Mouse (Mus musculus): Measurements from ENCODE around the gene Frmd5. TPM values are rescaled to one million over a fixed set of nuclear protein-coding genes. Genes with fewer than 3 reads are reported as not detected.
"Not testable (repeated sequence)": the region's sequence is repeated elsewhere in the genome, so short reads cannot be mapped to it uniquely, and the experiment has no call there.

Frmd5 gene
- polyA plus RNA-seq, 1 experiment: 4.1 TPM

DNA sequence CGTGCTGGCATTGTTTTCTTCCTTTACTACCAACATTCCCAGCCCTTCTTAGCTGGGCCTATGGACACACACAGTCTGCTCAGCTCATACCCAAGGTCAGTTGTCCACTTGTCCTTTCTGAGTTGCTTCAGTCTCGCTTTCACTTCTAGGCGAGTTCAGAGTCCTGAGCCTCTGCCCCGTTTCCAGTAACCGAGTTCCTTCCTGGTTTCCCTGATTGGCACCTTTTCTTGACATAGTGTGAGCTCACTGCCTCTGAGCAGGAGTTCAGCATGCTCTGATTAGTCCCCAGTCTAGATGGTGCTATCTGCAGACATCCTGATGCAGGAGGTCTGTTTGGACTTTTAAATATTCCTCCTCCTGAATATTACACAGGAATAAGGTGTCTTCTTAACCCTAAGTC lies 17.8 kb upstream of the Frmd5 start:
- H3K4me1 ChIP-seq (ENCODE audit: control insufficient read depth, insufficient read depth, low read length): peaks cover 3% of the 10 kb centered on the region; the same call in 1 of the 2 replicates
- H3K4me3 ChIP-seq (ENCODE audit: insufficient read depth, low read length): no peak overlapping the region
- H3K27ac ChIP-seq (ENCODE audit: insufficient read depth, low read length): no peak overlapping the region
- TF ChIP-seq CTCF (IDR thresholded peaks at IDR 0.05; ENCODE audit: borderline replicate concordance, insufficient read depth, low read length) (no peak), POLR2A (IDR thresholded peaks at IDR 0.05; ENCODE audit: low read depth, low read length) (no peak)

GRCm38 (mm10) chr2:121821787-121822186 lies 14.9 kb upstream of the Frmd5 start:
- TF ChIP-seq POLR2A (IDR thresholded peaks at IDR 0.05; ENCODE audit: low read depth, low read length) (no peak), CTCF (IDR thresholded peaks at IDR 0.05; ENCODE audit: borderline replicate concordance, insufficient read depth, low read length) (no peak)
- H3K27ac ChIP-seq (ENCODE audit: insufficient read depth, low read length): no peak overlapping the region
- no peaks in the 10 kb centered on the region for H3K4me1 ChIP-seq (ENCODE audit: control insufficient read depth, insufficient read depth, low read length)
- H3K4me3 ChIP-seq (ENCODE audit: insufficient read depth, low read length): no peak overlapping the region

- not testable (repeated sequence) for H3K4me1 ChIP-seq (ENCODE audit: control insufficient read depth, insufficient read depth, low read length); H3K4me3 ChIP-seq (ENCODE audit: insufficient read depth, low read length); H3K27ac ChIP-seq (ENCODE audit: insufficient read depth, low read length)
Measured at GRCm38 (mm10) chr2:121810876-121811275, 4.0 kb upstream of the Frmd5 start.

DNA sequence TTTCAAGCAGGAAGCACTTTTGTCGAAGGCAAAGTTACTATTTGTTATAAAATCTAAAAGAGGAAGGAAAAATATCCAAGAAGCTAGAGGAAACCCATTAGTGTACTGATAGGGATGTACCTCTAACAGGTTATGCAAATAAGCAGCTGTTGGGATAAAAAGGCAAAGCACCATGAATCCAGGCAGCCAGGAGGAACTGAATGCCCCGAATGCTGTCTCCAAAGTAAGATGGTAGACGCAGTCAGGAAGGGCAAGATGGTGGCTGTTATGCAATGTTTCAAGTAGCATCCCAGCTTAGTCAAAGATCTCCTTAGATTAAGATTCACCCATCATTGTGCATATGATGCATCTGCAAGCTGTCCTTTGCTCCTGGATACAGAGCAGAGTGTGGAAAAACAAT lies 2.2 kb upstream of the Frmd5 start:
- TF ChIP-seq CTCF (IDR thresholded peaks at IDR 0.05; ENCODE audit: borderline replicate concordance, insufficient read depth, low read length) (no peak), POLR2A (IDR thresholded peaks at IDR 0.05; ENCODE audit: low read depth, low read length) (no peak)
- no peak overlapping the region for H3K27ac ChIP-seq (ENCODE audit: insufficient read depth, low read length)
- H3K4me3 ChIP-seq (ENCODE audit: insufficient read depth, low read length): no peak overlapping the region
- H3K4me1 ChIP-seq (ENCODE audit: control insufficient read depth, insufficient read depth, low read length): no peaks in the 10 kb centered on the region

DNA sequence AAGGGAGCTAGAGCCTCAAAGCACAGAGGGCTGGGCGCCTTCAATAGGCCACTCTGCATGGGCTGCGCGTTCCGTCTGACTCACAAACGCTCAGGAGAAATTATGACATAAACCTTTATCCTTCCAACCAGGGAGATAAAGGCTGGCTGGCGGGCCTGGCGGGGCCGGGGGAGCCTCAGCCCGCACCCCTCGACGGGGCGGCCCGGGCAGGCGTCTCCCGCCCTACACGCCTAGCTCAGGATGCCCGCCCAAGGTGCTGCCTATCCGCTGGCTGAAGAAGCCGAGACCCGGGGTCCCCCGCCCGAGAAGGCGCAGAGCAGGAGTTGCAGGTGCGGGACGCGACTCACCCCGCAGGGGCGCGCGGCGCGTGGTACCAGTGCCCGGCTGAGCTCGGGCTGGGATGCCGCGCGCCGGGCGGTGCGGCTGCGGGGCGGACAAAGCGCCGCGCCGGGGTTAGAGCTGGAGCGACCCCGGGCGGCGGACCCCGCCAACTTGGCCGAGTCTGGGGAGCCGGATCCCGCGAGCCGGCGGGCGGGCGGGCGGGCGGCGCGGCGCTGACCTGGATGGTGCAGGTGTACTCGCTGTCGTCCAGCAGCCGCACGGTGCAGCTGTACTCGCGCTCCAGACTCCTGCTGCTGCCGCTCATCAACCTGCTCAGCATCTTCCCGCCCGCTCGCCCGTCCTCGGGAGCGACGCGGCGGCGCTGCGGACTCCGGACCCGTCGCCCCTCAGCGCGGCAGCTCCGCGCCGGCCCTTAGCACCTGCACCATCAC lies 530 bp downstream of the Frmd5 start:
- Histone ChIP-seq H3K4me3 (ENCODE audit: insufficient read depth, low read length) (peak overlapping the region; percentile 49), H3K27ac (ENCODE audit: insufficient read depth, low read length) (no peak overlapping the region), H3K4me1 (ENCODE audit: control insufficient read depth, insufficient read depth, low read length) (no peaks in the 10 kb centered on the region)
- TF ChIP-seq CTCF (IDR thresholded peaks at IDR 0.05; ENCODE audit: borderline replicate concordance, insufficient read depth, low read length) (no peak), POLR2A (IDR thresholded peaks at IDR 0.05; ENCODE audit: low read depth, low read length) (no peak)

DNA sequence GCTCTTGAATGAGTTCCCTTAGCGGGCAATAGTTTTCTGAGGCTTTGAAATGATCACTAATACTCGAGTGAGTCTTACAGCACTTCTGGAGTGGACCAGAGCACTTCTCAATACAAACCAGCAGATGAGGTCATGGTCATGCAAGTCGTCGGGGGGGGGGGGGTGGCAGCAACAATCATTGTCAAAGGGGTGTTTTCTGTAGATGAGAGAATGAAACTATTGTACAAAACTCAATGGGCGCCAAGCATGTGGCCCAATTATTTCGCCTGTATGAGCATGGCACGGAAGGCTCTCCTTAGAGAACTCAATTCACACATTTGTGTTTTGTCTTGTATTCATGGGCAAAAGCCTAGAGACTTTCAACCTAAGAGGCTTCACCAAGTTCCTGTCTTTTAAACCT lies 7.8 kb downstream of the Frmd5 start:
- no peak overlapping the region for H3K4me3 ChIP-seq (ENCODE audit: insufficient read depth, low read length)
- TF ChIP-seq CTCF (IDR thresholded peaks at IDR 0.05; ENCODE audit: borderline replicate concordance, insufficient read depth, low read length) (no peak), POLR2A (IDR thresholded peaks at IDR 0.05; ENCODE audit: low read depth, low read length) (no peak)
- no peak overlapping the region for H3K27ac ChIP-seq (ENCODE audit: insufficient read depth, low read length)
- H3K4me1 ChIP-seq (ENCODE audit: control insufficient read depth, insufficient read depth, low read length): no peaks in the 10 kb centered on the region

GRCm38 (mm10) chr2:121795995-121796394 lies 10.9 kb downstream of the Frmd5 start:
- no peak for TF ChIP-seq POLR2A (IDR thresholded peaks at IDR 0.05; ENCODE audit: low read depth, low read length)
- TF ChIP-seq CTCF (IDR thresholded peaks at IDR 0.05; ENCODE audit: borderline replicate concordance, insufficient read depth, low read length): no peak
- no peak overlapping the region for H3K27ac ChIP-seq (ENCODE audit: insufficient read depth, low read length)
- H3K4me1 ChIP-seq (ENCODE audit: control insufficient read depth, insufficient read depth, low read length): no peaks in the 10 kb centered on the region
- no peak overlapping the region for H3K4me3 ChIP-seq (ENCODE audit: insufficient read depth, low read length)

DNA sequence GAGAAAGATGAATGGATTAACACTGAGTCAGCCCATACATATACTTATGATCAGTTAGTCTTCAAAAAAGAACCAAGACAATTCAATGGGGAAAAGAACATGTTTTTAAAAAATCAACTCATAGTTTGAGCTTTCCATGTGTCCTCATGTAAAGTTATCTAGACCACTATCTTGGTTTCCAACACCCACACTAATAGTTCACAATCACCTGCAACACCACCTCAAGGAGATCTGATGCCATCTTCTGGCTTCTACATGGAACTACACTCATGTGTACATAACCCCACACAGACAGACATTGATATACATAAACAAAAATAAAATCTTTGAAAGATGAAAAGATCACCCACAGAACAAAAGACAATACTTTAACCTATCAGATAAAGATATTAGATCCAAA lies 17.1 kb downstream of the Frmd5 start:
- no peaks in the 10 kb centered on the region for H3K4me1 ChIP-seq (ENCODE audit: control insufficient read depth, insufficient read depth, low read length)
- no peak overlapping the region for H3K4me3 ChIP-seq (ENCODE audit: insufficient read depth, low read length)
- TF ChIP-seq CTCF (IDR thresholded peaks at IDR 0.05; ENCODE audit: borderline replicate concordance, insufficient read depth, low read length) (no peak), POLR2A (IDR thresholded peaks at IDR 0.05; ENCODE audit: low read depth, low read length) (no peak)
- no peak overlapping the region for H3K27ac ChIP-seq (ENCODE audit: insufficient read depth, low read length)

DNA sequence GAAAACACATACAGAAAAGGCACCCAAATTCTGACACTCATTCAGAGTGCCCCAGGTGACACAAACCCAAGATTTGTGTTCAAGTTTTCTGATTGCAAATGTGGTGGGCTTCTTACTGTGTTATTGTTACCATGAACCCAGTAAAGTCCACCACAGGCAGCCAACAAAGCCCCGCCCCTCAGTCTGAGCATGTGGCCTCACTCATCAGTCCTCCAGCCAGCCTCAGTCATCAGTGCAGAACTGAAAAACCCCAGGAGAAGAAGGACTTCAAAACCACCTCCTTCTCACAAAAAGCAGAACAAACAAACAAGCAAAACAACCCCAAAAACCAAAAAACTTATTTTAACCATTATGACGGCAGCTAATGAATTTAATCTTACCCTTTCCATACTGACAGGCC lies 18.5 kb downstream of the Frmd5 start:
- no peaks in the 10 kb centered on the region for H3K4me1 ChIP-seq (ENCODE audit: control insufficient read depth, insufficient read depth, low read length)
- no peak for TF ChIP-seq POLR2A (IDR thresholded peaks at IDR 0.05; ENCODE audit: low read depth, low read length)
- no peak overlapping the region for H3K27ac ChIP-seq (ENCODE audit: insufficient read depth, low read length)
- H3K4me3 ChIP-seq (ENCODE audit: insufficient read depth, low read length): no peak overlapping the region

DNA sequence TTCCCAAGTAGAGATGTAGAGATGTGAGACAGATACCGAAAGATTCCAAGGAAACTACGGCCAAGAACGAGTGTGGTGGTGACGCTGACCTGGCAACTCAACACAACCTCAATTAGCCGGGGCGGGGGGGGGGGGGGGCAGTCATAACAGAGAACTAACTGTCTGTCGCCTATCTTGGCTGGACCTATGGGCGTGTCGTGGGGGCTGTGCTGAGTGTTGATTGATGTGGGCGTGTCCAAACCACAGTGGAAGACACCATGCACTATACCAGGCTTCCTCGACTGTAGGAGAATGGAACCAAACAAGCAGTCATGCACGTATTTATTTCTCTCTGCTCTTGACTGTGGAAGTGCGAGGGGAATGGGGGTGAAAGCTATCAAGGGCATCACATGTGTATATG lies 19.1 kb downstream of the Frmd5 start:
- H3K27ac ChIP-seq (ENCODE audit: insufficient read depth, low read length): no peak overlapping the region
- H3K4me3 ChIP-seq (ENCODE audit: insufficient read depth, low read length): no peak overlapping the region

GRCm38 (mm10) chr2:121787271-121787670 lies 19.6 kb downstream of the Frmd5 start:
- no peak overlapping the region for H3K4me3 ChIP-seq (ENCODE audit: insufficient read depth, low read length)
- H3K4me1 ChIP-seq (ENCODE audit: control insufficient read depth, insufficient read depth, low read length): no peaks in the 10 kb centered on the region
- TF ChIP-seq CTCF (IDR thresholded peaks at IDR 0.05; ENCODE audit: borderline replicate concordance, insufficient read depth, low read length) (no peak), POLR2A (IDR thresholded peaks at IDR 0.05; ENCODE audit: low read depth, low read length) (no peak)
- H3K27ac ChIP-seq (ENCODE audit: insufficient read depth, low read length): no peak overlapping the region

More for the DNA sequence above, 19.1 kb downstream of the Frmd5 start:
- TF ChIP-seq CTCF (IDR thresholded peaks at IDR 0.05; ENCODE audit: borderline replicate concordance, insufficient read depth, low read length) (no peak), POLR2A (IDR thresholded peaks at IDR 0.05; ENCODE audit: low read depth, low read length) (no peak)
- H3K4me1 ChIP-seq (ENCODE audit: control insufficient read depth, insufficient read depth, low read length): no peaks in the 10 kb centered on the region
